Mouse (Mus musculus) MEL (cell line): ENCODE results near the gene Adar. TPM values are rescaled to one million over a fixed set of nuclear protein-coding genes. Genes with fewer than 3 reads are reported as not detected.

Source experiments
- DNase-seq: peaks from one replicate; pipeline ENCODE4 v3.0.0; 2011; ENCODE audit warnings: low read depth, low spot score
- H3K27ac ChIP-seq: 2 replicates; pipeline ENCODE4 v1.5.1; 2012; ENCODE audit warnings: low read depth, mild to moderate bottlenecking, control low read depth, low read length, moderate library complexity; ENCODE audit not compliant: control insufficient read depth
- H3K27me3 ChIP-seq, 2 experiments: fragments of 150-350 bp in 1 of 2; sonication (generic) in 1 of 2; 2 replicates each; pipeline ENCODE4 v1.6.1; 2012; ENCODE audit warnings: low read length in 2 of 2, mild to moderate bottlenecking in 2 of 2, improper control_type of control experiment in 1 of 2, moderate library complexity in 1 of 2; ENCODE audit not compliant: insufficient read depth in 2 of 2, control insufficient read depth in 1 of 2
- H3K36me3 ChIP-seq, 2 experiments: 2 replicates each; pipeline ENCODE4 v1.6.1; 2012 to 2014; ENCODE audit warnings: low read length in 2 of 2, improper control_type of control experiment in 1 of 2, inconsistent platforms in 1 of 2, mild to moderate bottlenecking in 1 of 2; ENCODE audit not compliant: insufficient read depth in 2 of 2, control insufficient read depth in 1 of 2
- H3K4me1 ChIP-seq, 2 experiments: fragments of 150-350 bp in 1 of 2; sonication (generic) in 1 of 2; 2 replicates each; pipeline ENCODE4 v1.6.1; 2012; ENCODE audit warnings: low read length in 2 of 2, improper control_type of control experiment in 1 of 2, mild to moderate bottlenecking in 1 of 2; ENCODE audit not compliant: insufficient read depth in 2 of 2, control insufficient read depth in 1 of 2
- H3K4me3 ChIP-seq, 2 experiments: fragments of 150-350 bp in 1 of 2; sonication (generic) in 1 of 2; 2 replicates each; pipeline ENCODE4 v1.5.1; 2012; ENCODE audit warnings: low read depth in 2 of 2, low read length in 2 of 2, mild to moderate bottlenecking in 2 of 2, moderate library complexity in 2 of 2, control low read depth in 1 of 2, improper control_type of control experiment in 1 of 2; ENCODE audit not compliant: control insufficient read depth in 1 of 2, insufficient read depth in 1 of 2
- H3K79me2 ChIP-seq: 2 replicates; pipeline ENCODE4 v1.6.1; 2012; ENCODE audit warnings: mild to moderate bottlenecking, low read length, moderate library complexity; ENCODE audit not compliant: control insufficient read depth, poor library complexity, insufficient read depth
- H3K9ac ChIP-seq: 2 replicates; pipeline ENCODE4 v1.6.1; 2012; ENCODE audit warnings: low read depth, mild to moderate bottlenecking, control low read depth, low read length, moderate library complexity; ENCODE audit not compliant: control insufficient read depth, poor library complexity, severe bottlenecking
- H3K9me3 ChIP-seq: fragments of 150-350 bp; sonication (generic); replicated peaks from 2 replicates; pipeline ENCODE4 v1.6.1; 2012; ENCODE audit warnings: mild to moderate bottlenecking, low read length, improper control_type of control experiment, moderate library complexity; ENCODE audit not compliant: insufficient read depth
- BHLHE40 ChIP-seq: IDR thresholded peaks from 2 replicates; pipeline ENCODE4 v1.6.1; 2012; ENCODE audit warnings: low read depth, mild to moderate bottlenecking, inconsistent platforms, low read length, improper control_type of control experiment, borderline replicate concordance
- CHD1 ChIP-seq: IDR thresholded peaks from 2 replicates; pipeline ENCODE4 v1.6.1; 2012; ENCODE audit warnings: low read depth, mild to moderate bottlenecking, inconsistent platforms, low read length, improper control_type of control experiment
- CHD2 ChIP-seq: IDR thresholded peaks from 2 replicates; pipeline ENCODE4 v1.6.1; 2011; ENCODE audit warnings: low read length, improper control_type of control experiment
- E2F4 ChIP-seq: IDR thresholded peaks from 2 replicates; pipeline ENCODE4 v1.6.1; 2011; ENCODE audit warnings: low read depth, low read length, improper control_type of control experiment, borderline replicate concordance
- EP300 ChIP-seq, 2 experiments: IDR thresholded peaks; 2 replicates each; pipeline ENCODE4 v1.6.1; 2011; ENCODE audit warnings: improper control_type of control experiment in 2 of 2, low read length in 2 of 2, low read depth in 1 of 2, mild to moderate bottlenecking in 1 of 2
- ETS1 ChIP-seq: IDR thresholded peaks from 2 replicates; pipeline ENCODE4 v1.6.1; 2012; ENCODE audit warnings: low read depth, mild to moderate bottlenecking, inconsistent platforms, low read length, improper control_type of control experiment, moderate library complexity
- GABPA ChIP-seq: IDR thresholded peaks from 2 replicates; pipeline ENCODE4 v1.6.1; 2012; ENCODE audit warnings: low read depth, mild to moderate bottlenecking, inconsistent platforms, low read length, improper control_type of control experiment, moderate library complexity
- GATA1 ChIP-seq: IDR thresholded peaks from 2 replicates; pipeline ENCODE4 v1.6.1; 2011; ENCODE audit warnings: low read depth, low read length, improper control_type of control experiment
- JUND ChIP-seq: IDR thresholded peaks from 2 replicates; pipeline ENCODE4 v1.6.1; 2011; ENCODE audit warnings: low read depth, mild to moderate bottlenecking, improper control_type of control experiment, low read length
- MXI1 ChIP-seq: IDR thresholded peaks from 2 replicates; pipeline ENCODE4 v1.6.1; 2011; ENCODE audit warnings: mild to moderate bottlenecking, low read depth, low read length, improper control_type of control experiment
- MYB ChIP-seq: IDR thresholded peaks from 2 replicates; pipeline ENCODE4 v1.6.1; 2011; ENCODE audit warnings: mild to moderate bottlenecking, low read depth, low read length, improper control_type of control experiment
- NELFE ChIP-seq: IDR thresholded peaks from 2 replicates; pipeline ENCODE4 v1.6.1; 2011; ENCODE audit warnings: low read depth, low read length, improper control_type of control experiment
- NRF1 ChIP-seq: IDR thresholded peaks from 2 replicates; pipeline ENCODE4 v1.6.1; 2014; ENCODE audit warnings: low read depth, mild to moderate bottlenecking, inconsistent platforms, low read length, improper control_type of control experiment, moderate library complexity; ENCODE audit not compliant: poor library complexity, insufficient read depth, severe bottlenecking
- POLR2A ChIP-seq, 2 experiments: IDR thresholded peaks; 2 replicates each; pipeline ENCODE4 v1.6.1; 2011 to 2012; ENCODE audit warnings: low read length in 2 of 2, mild to moderate bottlenecking in 2 of 2, control low read depth in 1 of 2, improper control_type of control experiment in 1 of 2, low read depth in 1 of 2, moderate library complexity in 1 of 2; ENCODE audit not compliant: control insufficient read depth in 1 of 2, insufficient read depth in 1 of 2, poor library complexity in 1 of 2
- RCOR1 ChIP-seq: IDR thresholded peaks from 2 replicates; pipeline ENCODE4 v1.6.1; 2012; ENCODE audit warnings: low read depth, mild to moderate bottlenecking, inconsistent platforms, low read length, improper control_type of control experiment
- SIN3A ChIP-seq: IDR thresholded peaks from 2 replicates; pipeline ENCODE4 v1.6.1; 2012; ENCODE audit warnings: low read length, improper control_type of control experiment, inconsistent platforms
- SMC3 ChIP-seq: IDR thresholded peaks from 2 replicates; pipeline ENCODE4 v1.6.1; 2011; ENCODE audit warnings: low read depth, low read length, improper control_type of control experiment
- TBP ChIP-seq: IDR thresholded peaks from 2 replicates; pipeline ENCODE4 v1.8.0; 2011; ENCODE audit warnings: low read depth, low read length, improper control_type of control experiment
- TCF12 ChIP-seq: IDR thresholded peaks from 2 replicates; pipeline ENCODE4 v1.6.1; 2014; ENCODE audit warnings: low read depth, mild to moderate bottlenecking, inconsistent platforms, low read length, improper control_type of control experiment, moderate library complexity
- UBTF ChIP-seq: IDR thresholded peaks from 2 replicates; pipeline ENCODE4 v1.6.1; 2012; ENCODE audit warnings: low read depth, mild to moderate bottlenecking, inconsistent platforms, low read length, improper control_type of control experiment, moderate library complexity, borderline replicate concordance; ENCODE audit not compliant: insufficient read depth
- USF1 ChIP-seq: IDR thresholded peaks from 2 replicates; pipeline ENCODE4 v1.6.1; 2014; ENCODE audit warnings: low read depth, mild to moderate bottlenecking, inconsistent platforms, low read length, improper control_type of control experiment, moderate library complexity
- USF2 ChIP-seq, 2 experiments: IDR thresholded peaks; 2 replicates each; pipeline ENCODE4 v1.6.1; 2011 to 2012; ENCODE audit warnings: improper control_type of control experiment in 2 of 2, low read length in 2 of 2, borderline replicate concordance in 1 of 2, inconsistent platforms in 1 of 2, low read depth in 1 of 2, mild to moderate bottlenecking in 1 of 2; ENCODE audit not compliant: insufficient read depth in 1 of 2
- ZC3H11A ChIP-seq: IDR thresholded peaks from 2 replicates; pipeline ENCODE4 v1.6.1; 2012; ENCODE audit warnings: low read depth, mild to moderate bottlenecking, inconsistent platforms, low read length, improper control_type of control experiment
- ZMIZ1 ChIP-seq: IDR thresholded peaks from 2 replicates; pipeline ENCODE4 v1.6.1; 2012; ENCODE audit warnings: low read depth, mild to moderate bottlenecking, inconsistent platforms, low read length, improper control_type of control experiment, moderate library complexity
- polyA plus RNA-seq, 2 experiments: library from polyadenylated mRNA; stranded (reverse) in 1 of 2; unstranded in 1 of 2; fragments of >175 nt in 1 of 2; fragments of >200 nt in 1 of 2; gene quantifications; 2 replicates each; pipeline versions ENCODE4 v1.2.1 to v1.2.4; 2012; ENCODE audit warnings: low replicate concordance in 2 of 2, low read depth in 1 of 2; ENCODE audit not compliant: insufficient read length in 2 of 2, insufficient read depth in 1 of 2, missing spikeins in 1 of 2
- total RNA-seq: library from RNA; depleted of rRNA; stranded (reverse); fragments of 300-350 nt; gene quantifications from 2 replicates; pipeline ENCODE4 v1.2.3, GENCODE M21; 2012

Adar gene
- total and polyA plus RNA-seq, 3 experiments: 26.7 to 124 (median 45.1) TPM

- H3K79me2 ChIP-seq: no peaks in the 10 kb centered on the region
- H3K9me3 ChIP-seq: no peaks in the 10 kb centered on the region
- H3K4me3 ChIP-seq: no peak overlapping the region
- no peaks in the 10 kb centered on the region for H3K4me1 ChIP-seq
- TF ChIP-seq MYB (no peak), JUND (no peak), NELFE (no peak), MXI1 (no peak), UBTF (no peak), POLR2A (IDR thresholded peaks at IDR 0.05; ENCODE audit: control insufficient read depth in 1 of 2, insufficient read depth in 1 of 2, low read depth in 1 of 2, low read length in 2 of 2, poor library complexity in 1 of 2) (no peak)
- H3K27ac ChIP-seq: no peak overlapping the region
- DNase-seq: no peak
- peaks cover 23 to 61% of the 10 kb centered on the region in 2 experiments for H3K27me3 ChIP-seq
- no peaks in the 10 kb centered on the region for H3K36me3 ChIP-seq
- no peak overlapping the region for H3K9ac ChIP-seq
Observed at GRCm38 (mm10) chr3:89704064-89704463, 10.8 kb upstream of the Adar start.

DNA sequence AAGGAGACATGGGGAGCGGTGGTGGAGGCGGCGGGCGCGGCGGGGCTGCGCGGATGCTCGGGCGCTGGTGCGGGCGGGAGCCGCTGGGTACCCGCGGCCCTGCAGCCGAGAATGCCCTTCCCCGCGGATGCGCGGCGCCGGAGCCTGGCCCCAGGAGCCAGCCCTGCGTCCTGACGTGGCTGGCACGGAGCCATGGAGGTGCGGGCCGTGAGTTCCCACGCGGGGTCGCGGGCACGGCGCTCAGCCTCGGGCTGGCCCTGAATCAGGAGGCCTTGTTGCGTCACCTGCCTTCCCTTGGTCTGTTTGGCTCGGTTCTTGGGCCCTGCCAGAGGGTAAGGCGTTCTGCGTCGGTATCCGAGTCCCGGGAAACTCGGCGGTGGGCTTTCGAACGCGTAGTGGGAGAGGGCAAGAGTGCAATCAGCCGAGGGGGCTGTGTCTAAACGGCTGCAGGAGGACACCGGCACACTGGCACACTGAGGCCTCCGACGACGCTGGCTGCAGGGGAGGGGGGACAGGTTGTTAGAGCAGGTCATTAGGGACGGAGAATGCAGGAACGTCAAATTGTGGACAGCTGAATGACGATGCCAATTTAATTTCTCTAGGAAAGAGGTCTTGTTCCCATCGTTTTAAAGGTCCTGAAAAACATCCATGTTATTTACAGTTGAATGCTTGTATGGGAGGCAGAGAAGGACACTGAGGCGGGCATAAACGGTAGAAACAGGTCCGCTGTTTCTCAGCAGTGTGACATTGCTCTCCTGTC is 565 bp downstream of the Adar start:
- H3K4me1 ChIP-seq: peaks cover 0 to 5% of the 10 kb centered on the region in 2 experiments; a peak in 3 of 4 replicates

DNA sequence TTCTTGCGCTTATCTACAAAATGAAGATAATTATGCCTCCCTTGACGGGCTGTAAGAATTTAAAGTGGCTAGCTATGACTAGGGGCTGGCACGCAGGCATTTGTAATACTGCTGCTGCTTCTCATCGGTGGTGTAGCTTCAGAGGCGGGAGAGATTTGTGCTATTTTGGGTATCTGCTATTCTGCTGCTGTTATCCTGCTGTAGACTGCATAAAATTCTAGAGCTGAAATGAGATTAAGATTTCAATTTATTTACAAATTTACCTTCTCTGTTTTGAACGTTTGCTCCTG is 1.1 kb downstream of the Adar start:
- H3K27me3 ChIP-seq: peaks cover 6 to 10% of the 10 kb centered on the region in 2 experiments
- peak overlapping the region; percentile 82 to 83 for H3K4me3 ChIP-seq
- H3K4me1 ChIP-seq: peaks cover 0 to 5% of the 10 kb centered on the region in 2 experiments; a peak in 3 of 4 replicates
- no peak for DNase-seq
- H3K9ac ChIP-seq: peak overlapping the region; percentile 78
- peaks cover 30% of the 10 kb centered on the region for H3K79me2 ChIP-seq
- peaks cover 0 to 4% of the 10 kb centered on the region in 2 experiments; a peak in 2 of 4 replicates for H3K36me3 ChIP-seq
- no peak overlapping the region for H3K27ac ChIP-seq
- H3K9me3 ChIP-seq: no peaks in the 10 kb centered on the region
- TF ChIP-seq NRF1 (0 out of 2 replicates have a peak, but pooled peaks have one; percentile 13), CHD1 (0 out of 2 replicates have a peak, but pooled peaks have one; percentile 28), USF1 (no peak), EP300 (IDR thresholded peaks at IDR 0.05; ENCODE audit: low read depth in 1 of 2, low read length in 2 of 2) (peak in 1 of 2 experiments; percentile 45; a peak in 1 of 4 replicates), BHLHE40 (no peak), TBP (no peak), TCF12 (no peak), RCOR1 (no peak), ZC3H11A (no peak), SMC3 (no peak), NELFE (no peak), GABPA (no peak), GATA1 (peak; percentile 46), E2F4 (no peak), MXI1 (no peak), ZMIZ1 (no peak), CHD2 (no peak), MYB (no peak), USF2 (IDR thresholded peaks at IDR 0.05; ENCODE audit: borderline replicate concordance in 1 of 2, insufficient read depth in 1 of 2, low read depth in 1 of 2, low read length in 2 of 2) (no peak)

More for the DNA sequence above, 565 bp downstream of the Adar start:
- TF ChIP-seq SIN3A (peak; percentile 75), CHD1 (peak; percentile 53; the same call in 1 of the 2 replicates), UBTF (0 out of 2 replicates have a peak, but pooled peaks have one; percentile 6), JUND (no peak), ETS1 (0 out of 2 replicates have a peak, but pooled peaks have one; percentile 35)
- TF ChIP-seq, all 39 proteins: peak for 4
- H3K36me3 ChIP-seq: peaks cover 0 to 4% of the 10 kb centered on the region in 2 experiments; a peak in 2 of 4 replicates
- H3K27ac ChIP-seq: no peak overlapping the region
- H3K79me2 ChIP-seq: peaks cover 28% of the 10 kb centered on the region
- H3K9me3 ChIP-seq: no peaks in the 10 kb centered on the region
- peaks cover 10 to 11% of the 10 kb centered on the region in 2 experiments for H3K27me3 ChIP-seq
- peak overlapping the region; percentile 82 to 83 for H3K4me3 ChIP-seq
- peak; percentile 65 for DNase-seq
- peak overlapping the region; percentile 78 for H3K9ac ChIP-seq
